Mouse (Mus musculus) embryonic facial prominence, embryonic 14.5 days (tissue): ENCODE measurements around the gene Sidt1. TPM values are rescaled to one million over a fixed set of nuclear protein-coding genes. Genes with fewer than 3 reads are reported as not detected.

Experiments
- ATAC-seq: fragments of 200-750 bp; cut with Nextera tagmentation; 2 replicates; pipeline ENCODE4 v1.8.0; 2017; ENCODE audit warnings: low read depth, moderate number of reproducible peaks, moderate TSS enrichment
- DNase-seq: peaks from one replicate; pipeline ENCODE4 v3.0.0-alpha.2; 2015; ENCODE audit warnings: low spot score
- H3K27ac ChIP-seq: fragments of 300-500 bp; sonication (generic); replicated peaks from 2 replicates; pipeline ENCODE4 v1.5.1; 2014; ENCODE audit warnings: low read depth, mild to moderate bottlenecking, low read length, moderate library complexity
- H3K27me3 ChIP-seq: fragments of 300-500 bp; sonication (generic); replicated peaks from 2 replicates; pipeline ENCODE4 v1.6.1; 2014; ENCODE audit warnings: low read length; ENCODE audit not compliant: control insufficient read depth, insufficient read depth
- H3K36me3 ChIP-seq: fragments of 300-500 bp; sonication (generic); 2 replicates; pipeline ENCODE4 v1.6.1; 2014; ENCODE audit warnings: low read length, mixed read lengths; ENCODE audit not compliant: control insufficient read depth, insufficient read depth
- H3K4me1 ChIP-seq: fragments of 300-500 bp; sonication (generic); 2 replicates; pipeline ENCODE4 v1.6.1; 2014; ENCODE audit warnings: antibody characterized with exemption, low read length; ENCODE audit not compliant: control insufficient read depth, insufficient read depth
- H3K4me2 ChIP-seq: fragments of 300-500 bp; sonication (generic); 2 replicates; pipeline ENCODE4 v1.6.1; 2014; ENCODE audit warnings: low read depth, mild to moderate bottlenecking, low read length, moderate library complexity, mixed read lengths
- H3K4me3 ChIP-seq: fragments of 300-500 bp; sonication (generic); 2 replicates; pipeline ENCODE4 v1.5.1; 2014; ENCODE audit warnings: low read depth, mild to moderate bottlenecking, low read length
- H3K9ac ChIP-seq: fragments of 300-500 bp; sonication (generic); 2 replicates; pipeline ENCODE4 v1.6.1; 2014; ENCODE audit warnings: low read depth, mild to moderate bottlenecking, low read length, moderate library complexity, mixed read lengths
- H3K9me3 ChIP-seq: fragments of 300-500 bp; sonication (generic); 2 replicates; pipeline ENCODE4 v1.6.1; 2016; ENCODE audit warnings: low read length; ENCODE audit not compliant: control insufficient read depth
- WGBS: fragments of 180-500 bp; shearing (Covaris S2); extraction: QIAGEN DNeasy Blood & Tissue Kit; methylation state at CpG from one replicate; pipeline ENCODE4 v1.1.7; 2014; 5-methylcytosine and 5-hydroxymethylcytosine counted together
- polyA plus RNA-seq: library from polyadenylated mRNA; unstranded; fragments of >200 nt; fragmentation: Nextera tagmentation; extraction: Ambion mirVana; gene quantifications from 2 replicates; pipeline ENCODE4 v1.2.1, GENCODE M21; 2014

Sidt1 gene
- polyA plus RNA-seq, 1 experiment from 2014 or later, result 2.0 TPM

- Histone ChIP-seq H3K9ac (no peak overlapping the region), H3K4me1 (no peaks in the 10 kb centered on the region), H3K27ac (no peak overlapping the region), H3K27me3 (no peaks in the 10 kb centered on the region), H3K4me3 (no peak overlapping the region), H3K9me3 (no peaks in the 10 kb centered on the region), H3K36me3 (peaks cover 30% of the 10 kb centered on the region), H3K4me2 (no peak overlapping the region)
- ATAC-seq (no peak), DNase-seq (no peak)
- 91% methylated on average over 14 of the region's 14 CpGs for WGBS
These were observed 133.8 kb downstream of the Sidt1 start for GRCm38 (mm10) chr16:44199066-44199703.

GRCm38 (mm10) chr16:44190968-44191367 lies 142.0 kb downstream of the Sidt1 start:
- H3K27ac ChIP-seq, result no peak overlapping the region
- 82% methylated on average over 2 of the region's 2 CpGs for WGBS
- H3K27me3 ChIP-seq, result no peaks in the 10 kb centered on the region
- ATAC-seq, result no peak
- no peak overlapping the region for H3K4me3 ChIP-seq
- H3K36me3 ChIP-seq, result 0 out of 2 replicates have a peak, but pooled peaks cover 3% of the 10 kb centered on the region
- no peak overlapping the region for H3K9ac ChIP-seq
- peaks cover 4% of the 10 kb centered on the region; the same call in 1 of the 2 replicates for H3K9me3 ChIP-seq
- no peak for DNase-seq
- H3K4me1 ChIP-seq, result no peaks in the 10 kb centered on the region
- H3K4me2 ChIP-seq, result no peak overlapping the region

Other genes with a start within 250 kb of the Sidt1 start
- 75.2 and 76.2 TPM in 2 replicates for gene Atp6v1a, start 193.5 kb downstream of the Sidt1 start, polyA plus RNA-seq
- 88.8 and 92.1 TPM in 2 replicates for gene Naa50, start 193.4 kb downstream of the Sidt1 start, polyA plus RNA-seq
- gene Usf3, start 159.9 kb downstream of the Sidt1 start, polyA plus RNA-seq, result 4.7 and 5.5 TPM in 2 replicates
- gene Spice1, start 13.9 kb upstream of the Sidt1 start, polyA plus RNA-seq, result 28.8 and 29.2 TPM in 2 replicates
- 1.8 and 2.4 TPM in 2 replicates for gene Cfap44, start 61.6 kb upstream of the Sidt1 start, polyA plus RNA-seq
- gene Boc, start 225.7 kb upstream of the Sidt1 start, polyA plus RNA-seq, result 34.8 and 43.6 TPM in 2 replicates